34 mouse cellular contexts compared by ENCODE assay signal in genomic region chr1:73004890-73005289, GRCm38 (mm10). TPM values are rescaled to one million over a fixed set of nuclear protein-coding genes. Genes with fewer than 3 reads are reported as not detected.
A peak's percentile ranks its signal among the peaks of the same experiment; 100 is the strongest.
DNase-seq lines count a peak whose midpoint lies in the region; ATAC-seq lines count a peak whose summit lies in the region.
"Had no signal": no experiment of that assay in that cellular context is flagged by ENCODE, and none has a peak within 500 bp of the region (broad histone marks: within the 10 kb centered on the region; RNA-seq: fewer than 3 reads in every experiment).

No protein-coding gene starts in this region.

- DNase-seq in cerebellum, postnatal 10 days, result peak; percentile 12 to 18
- DNase-seq in cerebellum, postnatal 36 days, result no peak
- DNase-seq in layer of hippocampus, adult 18-20 months (ENCODE audit: low spot score in 2 of 2), result peak; percentile 11 to 24
- DNase-seq in layer of hippocampus, postnatal 25 days (ENCODE audit: extremely low spot score in 1 of 2, low spot score in 1 of 2), result no peak
- DNase-seq in brain, adult 2 months (ENCODE audit: low read depth, low spot score), result peak; percentile 10
- peak; percentile 9 to 27 for DNase-seq in layer of hippocampus, postnatal 10 days (ENCODE audit: low spot score in 2 of 2)
- DNase-seq: adrenal gland, postnatal 14 days; cerebellum, adult 9-10 months; gastrocnemius, adult 2 months; kidney, adult 2 months; kidney, postnatal 14 days; liver; lung, postnatal 36 days had no signal

- no peak overlapping the region for H3K4me2 ChIP-seq in kidney, embryonic 15.5 days
- no peak overlapping the region for H3K4me2 ChIP-seq in forebrain, embryonic 16.5 days (ENCODE audit: low read length)
- H3K4me2 ChIP-seq: embryonic facial prominence, embryonic 12.5 days; forebrain, embryonic 12.5 days; hindbrain, embryonic 13.5 days; liver, embryonic 15.5 days; lung, embryonic 15.5 days; midbrain, embryonic 13.5 days; neural tube, embryonic 12.5 days had no signal

- no peaks in the 10 kb centered on the region for H3K27me3 ChIP-seq in kidney, embryonic 15.5 days
- H3K27me3 ChIP-seq in forebrain, embryonic 16.5 days (replicated peaks; ENCODE audit: control insufficient read depth, insufficient read depth, low read length), result no peaks in the 10 kb centered on the region
- H3K27me3 ChIP-seq: embryonic facial prominence, embryonic 12.5 days; forebrain, embryonic 12.5 days; hindbrain, embryonic 13.5 days; lung, embryonic 15.5 days; megakaryocyte, embryonic 14.5 days; midbrain, embryonic 13.5 days; neural tube, embryonic 12.5 days had no signal

- no peak overlapping the region for H3K9ac ChIP-seq in kidney, embryonic 15.5 days
- no peak overlapping the region for H3K9ac ChIP-seq in forebrain, embryonic 16.5 days (replicated peaks; ENCODE audit: low read depth, low read length)
- H3K9ac ChIP-seq: embryonic facial prominence, embryonic 12.5 days; forebrain, embryonic 12.5 days; hindbrain, embryonic 13.5 days; liver, embryonic 15.5 days; lung, embryonic 15.5 days; midbrain, embryonic 13.5 days; neural tube, embryonic 12.5 days had no signal

- no peaks in the 10 kb centered on the region for H3K36me3 ChIP-seq in kidney, embryonic 15.5 days
- H3K36me3 ChIP-seq in forebrain, embryonic 16.5 days (ENCODE audit: control insufficient read depth, insufficient read depth), result no peaks in the 10 kb centered on the region
- H3K36me3 ChIP-seq: embryonic facial prominence, embryonic 12.5 days; forebrain, embryonic 12.5 days; hindbrain, embryonic 13.5 days; limb, embryonic 10.5 days; liver, embryonic 15.5 days; lung, embryonic 15.5 days; midbrain, embryonic 13.5 days; neural tube, embryonic 12.5 days had no signal

- H3K27ac ChIP-seq in kidney, embryonic 15.5 days, result no peak overlapping the region
- no peak overlapping the region for H3K27ac ChIP-seq in forebrain, embryonic 16.5 days (ENCODE audit: low read length)
- H3K27ac ChIP-seq: embryonic facial prominence, embryonic 12.5 days; forebrain, embryonic 12.5 days; hindbrain, embryonic 13.5 days; left cerebral cortex, adult 2 months; limb, embryonic 10.5 days; liver, embryonic 15.5 days; lung, embryonic 15.5 days; midbrain, embryonic 13.5 days; neural tube, embryonic 12.5 days; stomach, postnatal 0 days had no signal

- no peak for ATAC-seq in kidney, embryonic 15.5 days (replicated peaks; ENCODE audit: low FRiP score)
- no peak for ATAC-seq in forebrain, embryonic 16.5 days
- ATAC-seq: midbrain, embryonic 13.5 days had no signal

- no peaks in the 10 kb centered on the region for H3K4me1 ChIP-seq in kidney, embryonic 15.5 days
- H3K4me1 ChIP-seq in forebrain, embryonic 16.5 days (replicated peaks; ENCODE audit: control insufficient read depth, insufficient read depth, low read length), result no peaks in the 10 kb centered on the region
- H3K4me1 ChIP-seq: forebrain, embryonic 12.5 days; hindbrain, embryonic 13.5 days; lung, embryonic 15.5 days; megakaryocyte, embryonic 14.5 days; midbrain, embryonic 13.5 days; neural tube, embryonic 12.5 days had no signal

- 90% methylated on average over 2 of the region's 2 CpGs for WGBS in kidney, embryonic 15.5 days
- 83% methylated on average over 2 of the region's 2 CpGs for WGBS in forebrain, embryonic 16.5 days

- H3K9me3 ChIP-seq in kidney, embryonic 15.5 days (replicated peaks), result no peaks in the 10 kb centered on the region
- H3K9me3 ChIP-seq in forebrain, embryonic 16.5 days (ENCODE audit: control insufficient read depth, low read length), result no peaks in the 10 kb centered on the region
- H3K9me3 ChIP-seq: embryonic facial prominence, embryonic 12.5 days; forebrain, embryonic 12.5 days; hindbrain, embryonic 13.5 days; limb, embryonic 10.5 days; liver, embryonic 15.5 days; lung, embryonic 15.5 days; midbrain, embryonic 13.5 days; neural tube, embryonic 12.5 days had no signal

- no peak overlapping the region for H3K4me3 ChIP-seq in kidney, embryonic 15.5 days (replicated peaks)
- no peak overlapping the region for H3K4me3 ChIP-seq in forebrain, embryonic 16.5 days (replicated peaks; ENCODE audit: low read length)
- H3K4me3 ChIP-seq: embryonic facial prominence, embryonic 12.5 days; erythroblast, embryonic 14.5 days; forebrain, embryonic 12.5 days; gastrocnemius, adult 2 months; hindbrain, embryonic 13.5 days; left cerebral cortex, adult 2 months; limb, embryonic 10.5 days; liver, embryonic 15.5 days; lung, embryonic 15.5 days; megakaryocyte, embryonic 14.5 days; midbrain, embryonic 13.5 days; neural tube, embryonic 12.5 days had no signal

RNA-seq across cellular contexts. Expression of gene Tnp1, which starts 10.8 kb away (rescaled TPM):
- not detected for total RNA-seq in layer of hippocampus, adult 18-20 months (2021)
- not detected for total RNA-seq in layer of hippocampus, postnatal 25 days (2021)
- total RNA-seq in layer of hippocampus, postnatal 10 days (2021), result not detected
- not detected in 2 replicates for polyA plus RNA-seq in kidney, embryonic 15.5 days (2015; fragmentation: Nextera tagmentation; extraction: Ambion mirVana)
- polyA plus RNA-seq in forebrain, embryonic 16.5 days (2015; fragmentation: Nextera tagmentation; extraction: Ambion mirVana), result not detected in 2 replicates
- total RNA-seq: adrenal gland, postnatal 14 days; gastrocnemius, adult 2 months; gastrocnemius, postnatal 4 days; heart, postnatal 25 days; left cerebral cortex, adult 2 months had no signal
- polyA plus RNA-seq: brain, embryonic 14.5 days; embryonic facial prominence, embryonic 12.5 days; erythroblast, embryonic 14.5 days; forebrain, embryonic 12.5 days; frontal cortex, adult 2 months; heart, embryonic 14.5 days; hindbrain, embryonic 13.5 days; intestine, embryonic 14.5 days; limb, embryonic 10.5 days; liver, embryonic 15.5 days; lung, embryonic 15.5 days; midbrain, embryonic 13.5 days; neural tube, embryonic 12.5 days; stomach, postnatal 0 days; thymus, postnatal 0 days had no signal

Comparison
In these comparisons a context has a peak if more than half of its experiments do, and no peak if none do; other contexts are left out.
1. DNase-seq: peak in cerebellum, postnatal 10 days (2 of 2), layer of hippocampus, adult 18-20 months (2 of 2), brain, adult 2 months (single experiment) and layer of hippocampus, postnatal 10 days (2 of 2); none in cerebellum, postnatal 36 days (0 of 2) and layer of hippocampus, postnatal 25 days (0 of 2).